Mouse (Mus musculus): Measurements from ENCODE around the gene Ptgis. TPM values are rescaled to one million over a fixed set of nuclear protein-coding genes. Genes with fewer than 3 reads are reported as not detected.

Gene Ptgis
- total RNA-seq (2014; rRNA removed) (1.0 and 1.1 TPM in 2 replicates), polyA plus RNA-seq (2012; rRNA removed) (1.4 and 3.1 TPM in 2 replicates)

GRCm38 (mm10) chr2:167240008-167240964 is at the start of gene Ptgis:
Gene Ptgis, minus strand, starts transcription at chr2:167240604.
- Histone ChIP-seq H3K79me2 (ENCODE audit: control insufficient read depth, insufficient read depth, low read length) (no peaks in the 10 kb centered on the region), H3K27ac (replicated peaks; ENCODE audit: insufficient read depth, low read depth, low read length) (no peak within 1 kb of the TSS), H3K36me3 (ENCODE audit: control insufficient read depth, insufficient read depth, low read length) (no peaks in the 10 kb centered on the region), H3K4me3 (ENCODE audit: insufficient read depth, low read depth, low read length) (peak within 1 kb of the TSS; percentile 59), H3K9ac (ENCODE audit: low read depth, low read length) (peak within 1 kb of the TSS; percentile 50), H3K4me1 (ENCODE audit: control insufficient read depth, insufficient read depth, low read length) (no peaks in the 10 kb centered on the region), H3K27me3 (ENCODE audit: control insufficient read depth, insufficient read depth, low read length) (peaks cover 13% of the 10 kb centered on the region; the same call in 1 of the 2 replicates)
- WGBS: 13% methylated on average over 45 of the region's 45 CpGs
- no peak for DNase-seq (ENCODE audit: extremely low read depth, low read depth, low spot score)
- TF ChIP-seq POLR2A (IDR thresholded peaks at IDR 0.05; ENCODE audit: extremely low read depth, insufficient read depth, low read length) (no peak), CTCF (IDR thresholded peaks at IDR 0.05; ENCODE audit: low read depth, low read length) (no peak)

- Histone ChIP-seq H3K4me1 (ENCODE audit: control insufficient read depth, insufficient read depth, low read length) (no peaks in the 10 kb centered on the region), H3K36me3 (ENCODE audit: control insufficient read depth, insufficient read depth, low read length) (no peaks in the 10 kb centered on the region), H3K79me2 (ENCODE audit: control insufficient read depth, insufficient read depth, low read length) (no peaks in the 10 kb centered on the region), H3K4me3 (ENCODE audit: insufficient read depth, low read depth, low read length) (no peak overlapping the region), H3K27ac (replicated peaks; ENCODE audit: insufficient read depth, low read depth, low read length) (no peak overlapping the region), H3K27me3 (ENCODE audit: control insufficient read depth, insufficient read depth, low read length) (no peaks in the 10 kb centered on the region), H3K9ac (ENCODE audit: low read depth, low read length) (no peak overlapping the region)
- no peak for DNase-seq (ENCODE audit: extremely low read depth, low read depth, low spot score)
- TF ChIP-seq CTCF (IDR thresholded peaks at IDR 0.05; ENCODE audit: low read depth, low read length) (no peak), POLR2A (IDR thresholded peaks at IDR 0.05; ENCODE audit: extremely low read depth, insufficient read depth, low read length) (no peak)
- 92% methylated on average over 13 of the region's 13 CpGs for WGBS
Observed at GRCm38 (mm10) chr2:167281461-167281860, 41.1 kb upstream of the Ptgis start.

DNA sequence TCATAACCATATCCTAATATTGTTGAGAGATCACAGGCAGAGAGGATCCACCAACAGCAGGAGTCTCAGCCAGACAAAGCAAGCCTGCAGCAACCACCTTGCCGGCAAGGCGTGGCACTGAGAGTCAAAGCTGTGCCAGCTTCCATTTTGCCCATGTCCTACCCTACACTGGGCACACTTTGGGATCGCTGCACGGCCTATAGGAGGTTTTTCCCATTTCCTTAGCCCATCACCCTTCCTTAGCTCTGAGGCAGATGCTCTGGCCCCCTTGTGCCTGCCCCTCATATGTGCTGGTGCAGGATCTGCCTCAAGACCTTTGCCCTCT is 40.5 kb upstream of the Ptgis start:
- Histone ChIP-seq H3K27ac (replicated peaks; ENCODE audit: insufficient read depth, low read depth, low read length) (no peak overlapping the region), H3K27me3 (ENCODE audit: control insufficient read depth, insufficient read depth, low read length) (no peaks in the 10 kb centered on the region), H3K79me2 (ENCODE audit: control insufficient read depth, insufficient read depth, low read length) (no peaks in the 10 kb centered on the region), H3K36me3 (ENCODE audit: control insufficient read depth, insufficient read depth, low read length) (no peaks in the 10 kb centered on the region), H3K4me3 (ENCODE audit: insufficient read depth, low read depth, low read length) (no peak overlapping the region), H3K4me1 (ENCODE audit: control insufficient read depth, insufficient read depth, low read length) (no peaks in the 10 kb centered on the region), H3K9ac (ENCODE audit: low read depth, low read length) (no peak overlapping the region)
- no peak for DNase-seq (ENCODE audit: extremely low read depth, low read depth, low spot score)
- 64% methylated on average over 4 of the region's 4 CpGs for WGBS
- TF ChIP-seq CTCF (IDR thresholded peaks at IDR 0.05; ENCODE audit: low read depth, low read length): no peak
- no peak for TF ChIP-seq POLR2A (IDR thresholded peaks at IDR 0.05; ENCODE audit: extremely low read depth, insufficient read depth, low read length)

DNA sequence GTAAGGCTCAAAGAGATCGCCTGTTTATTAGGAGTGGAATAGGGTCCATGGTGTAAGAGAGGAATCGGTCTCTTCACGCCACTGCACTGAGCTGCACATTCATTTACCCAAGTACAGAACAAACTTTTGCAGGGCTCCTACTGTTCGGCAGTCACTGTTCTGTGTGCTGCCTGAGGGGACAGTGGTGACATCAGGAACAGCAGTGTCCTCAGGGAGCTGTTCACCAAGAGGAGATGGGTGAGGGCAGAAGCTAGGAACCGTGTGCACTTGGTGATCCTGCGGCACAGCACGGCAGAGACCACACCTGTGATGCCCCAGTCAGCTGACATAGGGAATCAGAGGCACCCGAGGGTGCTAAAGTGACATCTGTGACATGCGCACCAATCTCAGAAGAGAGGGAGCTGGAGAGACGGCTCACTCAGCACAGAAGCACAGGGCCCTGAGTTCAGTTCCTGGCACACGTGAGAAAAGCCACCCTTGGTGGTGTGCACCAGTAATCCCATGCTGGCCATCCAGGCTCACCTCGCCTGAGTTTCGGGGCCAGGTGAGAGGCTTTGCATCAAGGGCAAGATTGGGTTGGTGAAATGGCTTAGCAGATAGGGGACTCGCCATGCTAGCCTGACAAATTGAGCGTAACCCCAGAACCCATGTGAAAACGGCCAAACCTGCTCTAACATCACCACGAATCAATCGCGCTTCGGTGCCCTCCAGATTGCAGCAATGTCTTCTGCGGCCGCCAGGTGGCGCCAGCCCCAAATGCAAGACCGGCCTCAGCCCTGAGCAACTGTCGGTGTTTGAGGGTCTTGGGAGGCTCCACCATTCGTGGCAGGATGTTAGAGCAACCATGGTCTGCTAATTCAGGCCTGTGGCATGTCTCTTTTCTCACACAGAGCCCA is 39.9 kb upstream of the Ptgis start:
- Histone ChIP-seq H3K27ac (replicated peaks; ENCODE audit: insufficient read depth, low read depth, low read length) (no peak overlapping the region), H3K4me3 (ENCODE audit: insufficient read depth, low read depth, low read length) (no peak overlapping the region), H3K36me3 (ENCODE audit: control insufficient read depth, insufficient read depth, low read length) (no peaks in the 10 kb centered on the region), H3K9ac (ENCODE audit: low read depth, low read length) (no peak overlapping the region), H3K4me1 (ENCODE audit: control insufficient read depth, insufficient read depth, low read length) (no peaks in the 10 kb centered on the region), H3K79me2 (ENCODE audit: control insufficient read depth, insufficient read depth, low read length) (no peaks in the 10 kb centered on the region), H3K27me3 (ENCODE audit: control insufficient read depth, insufficient read depth, low read length) (no peaks in the 10 kb centered on the region)
- peak; percentile 38 for DNase-seq (ENCODE audit: extremely low read depth, low read depth, low spot score)
- TF ChIP-seq CTCF (IDR thresholded peaks at IDR 0.05; ENCODE audit: low read depth, low read length) (peak; percentile 97), POLR2A (IDR thresholded peaks at IDR 0.05; ENCODE audit: extremely low read depth, insufficient read depth, low read length) (no peak)
- WGBS: 40% methylated on average over 26 of the region's 26 CpGs

DNA sequence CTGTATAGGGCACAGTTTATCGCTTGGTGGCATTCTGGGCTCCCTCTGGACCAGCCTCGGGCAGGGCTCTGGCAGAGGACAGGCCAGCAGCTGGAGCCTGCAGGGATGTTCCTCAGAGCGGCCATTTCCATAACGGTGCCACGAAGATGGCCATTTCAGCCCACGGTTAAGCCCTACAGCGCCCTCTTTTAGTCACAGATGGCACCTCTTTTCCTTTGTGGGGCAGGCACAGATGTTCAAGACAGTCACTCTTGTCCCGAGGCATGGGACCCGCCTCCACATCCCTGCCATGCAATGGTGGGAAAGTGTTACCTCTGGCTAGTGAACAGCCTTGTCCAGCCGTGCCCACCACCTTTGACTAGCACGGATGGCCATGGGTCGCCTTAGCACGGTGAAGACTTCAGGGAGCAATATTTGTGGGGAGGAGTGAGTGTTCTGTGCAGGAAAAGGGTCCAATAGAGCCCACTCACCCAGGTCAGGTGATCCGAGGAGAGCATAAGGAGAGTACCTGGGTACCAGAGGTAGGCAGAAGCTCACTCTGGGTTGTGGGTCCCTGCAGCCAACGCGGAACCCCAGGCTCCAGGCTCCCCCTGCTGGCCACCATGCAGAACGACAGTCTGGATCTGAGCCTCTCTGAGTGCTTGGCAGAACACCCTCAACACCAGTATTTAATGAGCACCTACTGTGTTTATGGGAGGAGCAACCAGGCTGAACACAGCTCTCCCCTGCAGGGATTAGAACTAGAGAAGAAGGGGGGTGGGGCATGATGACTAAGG is 38.5 kb upstream of the Ptgis start:
- H3K36me3 ChIP-seq (ENCODE audit: control insufficient read depth, insufficient read depth, low read length): no peaks in the 10 kb centered on the region
- 54% methylated on average over 17 of the region's 17 CpGs for WGBS
- no peak overlapping the region for H3K4me3 ChIP-seq (ENCODE audit: insufficient read depth, low read depth, low read length)
- H3K27me3 ChIP-seq (ENCODE audit: control insufficient read depth, insufficient read depth, low read length): no peaks in the 10 kb centered on the region
- no peak overlapping the region for H3K9ac ChIP-seq (ENCODE audit: low read depth, low read length)
- H3K27ac ChIP-seq (replicated peaks; ENCODE audit: insufficient read depth, low read depth, low read length): no peak overlapping the region
- H3K4me1 ChIP-seq (ENCODE audit: control insufficient read depth, insufficient read depth, low read length): no peaks in the 10 kb centered on the region
- DNase-seq (ENCODE audit: extremely low read depth, low read depth, low spot score): no peak
- no peaks in the 10 kb centered on the region for H3K79me2 ChIP-seq (ENCODE audit: control insufficient read depth, insufficient read depth, low read length)
- TF ChIP-seq CTCF (IDR thresholded peaks at IDR 0.05; ENCODE audit: low read depth, low read length) (peak; percentile 98), POLR2A (IDR thresholded peaks at IDR 0.05; ENCODE audit: extremely low read depth, insufficient read depth, low read length) (no peak)
